Mouse (Mus musculus) kidney, postnatal 36 days (tissue): ENCODE measurements around the gene Dnajc6.

ENCODE experiments used
- DNase-seq, 2 experiments: peaks; one replicate each; pipeline ENCODE4 v3.0.0; 2021 to 2022; ENCODE audit warnings: mixed read lengths in 2 of 2

The Dnajc6 gene

GRCm38 (mm10) chr4:101496534-101497237 lies at the start of gene Dnajc6:
Dnajc6 (plus strand) TSS chr4:101496648.
- DNase-seq, result peak; percentile 9 to 62

DNA sequence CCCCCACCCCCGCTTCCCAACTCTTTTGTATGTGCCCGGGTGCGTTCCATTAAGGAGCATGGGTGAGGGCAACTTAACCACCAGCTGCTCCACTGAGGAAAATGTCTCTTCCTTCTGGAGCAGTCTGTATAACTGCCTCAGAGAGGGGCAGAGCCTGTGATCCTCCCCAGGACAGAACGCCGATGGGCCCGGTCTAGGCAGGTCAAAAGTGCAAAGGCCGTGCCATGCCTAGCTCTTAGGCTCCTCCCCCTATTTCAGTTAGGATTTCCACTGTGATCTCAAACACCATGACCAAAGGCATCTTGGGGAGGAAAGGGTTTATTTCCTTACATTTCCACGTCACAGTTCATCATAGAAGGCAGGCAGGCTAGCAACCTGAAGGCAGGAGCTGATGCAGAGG lies 47.7 kb upstream of the Dnajc6 start:
- peak; percentile 43 for DNase-seq

DNA sequence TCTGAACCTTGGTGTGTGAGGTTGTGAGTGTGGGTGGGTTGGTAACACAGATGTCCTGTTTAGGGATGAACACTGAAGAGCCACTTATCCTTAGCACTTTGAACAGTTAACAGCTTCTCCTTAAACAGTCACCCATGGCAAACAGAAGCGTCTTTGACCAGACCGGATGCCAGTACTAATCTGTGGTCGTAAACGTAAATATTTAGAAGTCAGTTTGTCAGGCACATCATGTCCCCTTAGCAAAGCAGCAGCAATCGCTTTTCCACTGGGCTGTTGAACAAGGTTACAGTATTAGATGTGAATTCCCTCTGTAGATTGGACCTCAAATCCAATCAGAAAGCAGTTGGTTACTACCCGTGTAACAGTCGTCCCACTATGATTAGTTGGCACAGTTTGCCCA lies 47.1 kb upstream of the Dnajc6 start:
- DNase-seq, result no peak

GRCm38 (mm10) chr4:101450150-101450780 lies 46.2 kb upstream of the Dnajc6 start:
- DNase-seq, result no peak

DNA sequence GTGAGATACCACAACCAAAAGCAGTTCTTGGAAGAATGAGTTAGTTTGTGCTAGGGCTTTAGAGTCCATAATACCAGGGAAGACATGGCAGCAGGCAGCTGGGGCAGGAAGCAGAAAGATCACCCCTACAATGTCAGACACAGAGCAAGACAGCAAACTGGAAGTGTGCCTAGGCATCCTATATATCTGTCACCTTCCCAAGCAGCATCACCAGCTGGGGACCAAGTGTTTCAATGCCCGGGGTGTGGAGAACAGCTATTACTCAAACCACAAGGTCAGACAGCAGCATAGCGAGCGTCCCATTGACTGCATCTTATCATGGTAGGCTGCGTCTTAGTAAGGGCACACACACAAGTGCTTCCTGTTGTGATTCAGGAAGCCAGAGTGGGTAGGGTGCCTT lies 45.4 kb upstream of the Dnajc6 start:
- DNase-seq, result no peak

DNA sequence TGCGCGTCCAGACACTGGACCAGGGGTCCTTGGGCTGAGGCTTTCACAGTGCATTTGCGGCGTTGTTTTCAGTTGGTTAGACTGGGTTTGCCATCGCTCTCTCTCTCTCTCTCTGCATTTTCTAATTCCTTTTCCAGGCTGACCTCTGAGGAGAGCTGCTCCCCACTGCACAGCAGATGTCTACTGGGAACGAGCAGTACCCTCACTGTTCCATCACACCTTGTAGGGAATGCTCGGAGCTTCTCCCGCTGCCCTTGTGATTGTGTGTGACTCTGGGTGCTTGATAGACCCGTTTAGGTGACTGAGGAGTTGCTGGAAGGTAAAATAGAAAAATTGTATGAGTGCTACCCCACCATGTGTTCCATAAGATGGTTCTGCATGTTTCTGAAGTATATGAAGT lies 43.6 kb upstream of the Dnajc6 start:
- DNase-seq, result no peak

GRCm38 (mm10) chr4:101457176-101457575 lies 39.3 kb upstream of the Dnajc6 start:
- no peak for DNase-seq

- peak; percentile 42 to 66 for DNase-seq
These were observed 38.1 kb upstream of the Dnajc6 start for GRCm38 (mm10) chr4:101458341-101458740.

DNA sequence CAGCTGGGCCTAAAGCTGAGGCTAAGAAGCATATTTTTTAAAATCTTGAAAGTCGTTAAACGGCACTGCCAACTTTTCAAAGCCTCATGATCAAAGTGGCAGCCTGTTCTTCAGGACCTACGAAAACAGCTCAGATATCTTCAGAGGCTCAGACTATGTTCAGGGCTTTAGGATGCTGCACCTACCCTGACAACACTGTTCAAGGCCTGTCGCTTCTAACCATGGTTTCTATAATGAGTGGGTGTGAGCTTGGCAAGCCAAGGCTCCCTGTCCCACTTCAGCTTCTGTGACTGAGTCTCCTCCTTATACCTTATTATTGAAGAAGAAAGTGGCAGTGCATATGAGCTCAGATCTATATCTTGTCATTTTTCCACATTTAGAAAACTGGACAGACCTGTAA lies 37.1 kb upstream of the Dnajc6 start:
- DNase-seq, result no peak

GRCm38 (mm10) chr4:101460114-101460513 lies 36.3 kb upstream of the Dnajc6 start:
- no peak for DNase-seq

GRCm38 (mm10) chr4:101462065-101462464 lies 34.4 kb upstream of the Dnajc6 start:
- DNase-seq, result no peak

- DNase-seq, result no peak
These were observed 30.2 kb upstream of the Dnajc6 start for GRCm38 (mm10) chr4:101466264-101466663.

GRCm38 (mm10) chr4:101469242-101469641 lies 27.2 kb upstream of the Dnajc6 start:
- DNase-seq, result peak; percentile 66 to 69

- peak in 1 of 2 experiments; percentile 11 for DNase-seq
These were observed 25.9 kb upstream of the Dnajc6 start for GRCm38 (mm10) chr4:101470543-101470942.

DNA sequence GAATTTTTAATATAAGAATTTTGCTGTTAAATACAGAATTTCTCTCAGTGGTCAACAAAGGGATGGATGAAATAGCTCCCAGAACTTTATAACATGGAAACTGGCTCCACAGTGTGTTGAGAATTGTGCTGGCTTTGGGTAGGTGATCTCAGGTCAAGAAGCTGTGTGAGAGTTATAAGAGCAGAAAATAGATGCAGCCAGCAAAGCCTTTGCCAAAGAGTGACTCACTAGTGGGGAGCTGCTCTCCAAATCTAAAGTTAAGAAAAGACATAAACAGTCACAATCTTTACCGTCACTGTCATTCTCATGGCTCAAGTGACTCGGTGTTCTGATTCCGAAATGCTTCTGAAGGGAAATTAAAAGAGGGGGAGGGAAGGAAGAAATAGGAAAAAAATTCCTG lies 23.7 kb upstream of the Dnajc6 start:
- DNase-seq, result no peak

DNA sequence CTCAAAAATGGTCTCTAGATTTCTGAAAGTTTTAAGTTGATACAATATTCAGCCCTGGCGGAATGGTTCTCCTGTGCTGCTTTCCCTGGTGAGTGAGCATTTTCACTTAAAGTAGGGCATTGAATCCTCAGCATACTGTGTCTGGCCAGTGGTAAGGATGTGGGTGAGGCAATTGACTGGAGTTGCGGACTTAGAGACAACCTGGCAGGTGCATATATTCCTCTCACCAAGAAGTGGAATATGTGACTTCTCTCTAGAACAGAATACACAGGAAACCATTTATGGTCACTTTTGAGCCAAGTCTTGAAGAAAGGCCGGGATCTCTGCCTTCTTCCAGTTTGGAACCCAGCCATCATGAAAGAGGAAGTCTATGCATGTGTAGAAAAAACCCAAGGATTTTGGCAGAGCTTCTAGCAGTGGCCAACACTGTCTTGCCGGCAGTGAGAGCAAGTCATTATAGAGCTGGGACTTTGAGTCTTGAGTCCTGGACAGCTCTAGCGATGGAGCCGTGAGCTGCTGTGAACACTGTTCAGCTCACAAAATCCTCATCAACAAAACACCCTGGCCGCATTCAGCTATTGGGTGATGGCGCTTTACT lies 6.0 kb upstream of the Dnajc6 start:
- DNase-seq, result no peak

DNA sequence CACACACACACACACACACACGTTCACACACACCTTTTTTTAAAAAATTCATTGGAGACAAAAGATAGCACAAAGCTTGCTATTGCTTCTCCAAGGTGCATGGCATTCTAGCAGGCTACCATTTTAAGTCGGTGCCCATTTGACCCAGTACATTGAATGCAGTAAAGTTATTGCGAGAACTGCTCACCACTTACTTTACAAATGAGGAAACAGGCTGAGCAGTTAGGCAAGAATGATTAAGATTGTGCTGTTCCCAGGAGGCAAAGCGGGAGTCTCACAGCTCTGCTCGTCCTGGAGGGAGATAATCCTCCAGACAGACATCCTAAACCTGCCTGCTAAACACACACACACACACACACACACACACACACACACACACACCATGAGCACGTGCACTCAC lies 4.7 kb upstream of the Dnajc6 start:
- no peak for DNase-seq

GRCm38 (mm10) chr4:101493611-101494197 lies 2.7 kb upstream of the Dnajc6 start:
- peak in 1 of 2 experiments; percentile 19 for DNase-seq

DNA sequence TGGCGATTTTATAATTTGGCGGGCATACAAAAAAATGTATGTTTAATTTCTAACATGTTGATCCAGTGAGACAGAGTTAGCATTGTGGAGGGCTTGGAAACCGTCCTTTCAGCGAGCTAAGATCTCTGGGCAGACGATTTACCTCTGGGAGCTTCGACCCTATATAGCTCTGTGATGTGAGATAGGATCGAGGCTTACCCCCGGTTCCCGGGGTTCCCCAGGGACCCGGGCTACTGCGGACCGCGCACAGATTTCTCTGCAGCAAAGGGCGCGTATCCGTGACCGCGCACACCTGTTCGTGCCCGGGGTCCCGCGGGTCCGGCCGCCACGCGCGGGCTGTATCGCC lies 287 bp upstream of the Dnajc6 start:
- no peak for DNase-seq

DNA sequence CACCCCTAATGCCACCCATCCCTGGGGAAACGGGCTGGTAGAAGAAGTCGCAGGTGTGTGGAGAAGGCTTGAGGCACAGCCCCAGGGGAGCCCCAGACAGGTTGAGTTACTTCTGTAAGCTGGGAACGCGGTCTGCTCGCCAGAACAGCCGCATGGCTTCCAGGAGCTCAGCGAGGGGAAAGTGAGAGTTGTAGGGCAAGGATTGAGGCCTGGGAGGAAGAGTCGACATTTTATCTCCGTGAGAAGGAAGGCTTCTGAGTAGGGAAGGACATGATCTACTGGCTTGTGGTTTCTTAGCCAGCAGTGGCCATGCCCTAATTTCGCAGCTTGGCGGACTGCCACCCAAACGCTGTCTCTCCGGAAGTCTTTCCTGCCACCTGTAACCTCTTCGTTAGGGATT lies 888 bp downstream of the Dnajc6 start:
- DNase-seq, result peak; percentile 26 to 74

GRCm38 (mm10) chr4:101504470-101505007 lies 8.1 kb downstream of the Dnajc6 start:
- DNase-seq, result no peak

DNA sequence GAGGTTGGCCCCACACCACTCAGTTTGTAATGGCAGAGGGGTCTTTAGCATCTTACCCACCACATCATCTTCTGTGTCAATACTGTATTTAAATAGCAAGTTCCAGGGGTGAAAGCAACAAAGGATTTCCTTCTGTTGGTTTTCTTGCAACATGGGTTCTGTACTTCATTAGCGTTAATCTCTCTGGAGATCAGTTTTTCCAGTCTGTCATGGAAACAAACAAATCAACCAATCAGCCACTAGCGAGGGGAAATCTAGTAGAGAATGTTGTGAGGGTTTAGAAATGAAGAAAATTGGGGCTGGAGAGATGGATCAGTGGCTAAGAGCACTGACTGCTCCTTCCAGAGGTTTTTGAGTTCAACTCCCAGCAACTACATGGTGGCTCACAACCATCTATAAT lies 9.5 kb downstream of the Dnajc6 start:
- no peak for DNase-seq

GRCm38 (mm10) chr4:101506372-101506771 lies 9.9 kb downstream of the Dnajc6 start:
- DNase-seq, result no peak
